In genomic region chr7:92874116-92874675, GRCm38 (mm10) we compare ENCODE assay signal across 8 mouse cellular contexts. TPM values are rescaled to one million over a fixed set of nuclear protein-coding genes. Genes with fewer than 3 reads are reported as not detected.
A peak's percentile ranks its signal among the peaks of the same experiment; 100 is the strongest.
DNase-seq lines count a peak whose midpoint lies in the region; ATAC-seq and TF ChIP-seq lines count a peak whose summit lies in the region.

TSS of gene Ddias (minus strand) at chr7:92874247.
TSS of gene Prcp (plus strand) at chr7:92874470.

- peak within 1 kb of the TSS; percentile 97 for H3K27ac ChIP-seq in embryonic facial prominence, embryonic 14.5 days (replicated peaks; ENCODE audit: low read depth, low read length)
- peak within 1 kb of the TSS; percentile 96 for H3K27ac ChIP-seq in limb, embryonic 14.5 days (replicated peaks; ENCODE audit: low read depth, low read length)
- H3K27ac ChIP-seq in midbrain, postnatal 0 days (ENCODE audit: low read depth, low read length), result peak within 1 kb of the TSS; percentile 94

- ATAC-seq in embryonic facial prominence, embryonic 14.5 days (ENCODE audit: low read depth), result peak; percentile 89
- ATAC-seq in limb, embryonic 14.5 days (ENCODE audit: low FRiP score, low read depth), result peak; percentile 89
- ATAC-seq in midbrain, postnatal 0 days (ENCODE audit: low FRiP score), result peak; percentile 92

- TF ChIP-seq CTCF in midbrain, postnatal 0 days (IDR thresholded peaks at IDR 0.05), result peak; percentile 94

- peak; percentile 88 for DNase-seq in 3T3-L1 (ENCODE audit: low read depth, low spot score)
- peak; percentile 89 for DNase-seq in adrenal gland, postnatal 4 days (ENCODE audit: low spot score in 2 of 2)
- DNase-seq in embryonic facial prominence, embryonic 14.5 days (ENCODE audit: low spot score), result peak; percentile 96
- peak; percentile 95 for DNase-seq in heart, adult 8-10 months (ENCODE audit: low spot score)
- DNase-seq in kidney, adult 9 months, result peak; percentile 94
- DNase-seq in limb, embryonic 14.5 days (ENCODE audit: low spot score), result peak; percentile 93
- DNase-seq in midbrain, postnatal 0 days (ENCODE audit: low spot score), result peak; percentile 96
- peak; percentile 91 to 94 for DNase-seq in spleen, postnatal 14 days (ENCODE audit: low spot score in 2 of 2)

- peak within 1 kb of the TSS; percentile 47 for H3K4me3 ChIP-seq in embryonic facial prominence, embryonic 14.5 days (ENCODE audit: low read depth, low read length)
- H3K4me3 ChIP-seq in limb, embryonic 14.5 days (replicated peaks; ENCODE audit: low read length), result peak within 1 kb of the TSS; percentile 66
- H3K4me3 ChIP-seq in midbrain, postnatal 0 days (ENCODE audit: low read depth, low read length), result peak within 1 kb of the TSS; percentile 49

- under 1% methylated on average over 48 of the region's 53 CpGs for WGBS in embryonic facial prominence, embryonic 14.5 days
- WGBS in limb, embryonic 14.5 days, result under 1% methylated on average over 53 of the region's 53 CpGs
- under 1% methylated on average over 53 of the region's 53 CpGs for WGBS in midbrain, postnatal 0 days

- H3K4me2 ChIP-seq in embryonic facial prominence, embryonic 14.5 days (ENCODE audit: low read depth, low read length), result peak within 1 kb of the TSS; percentile 69
- H3K4me2 ChIP-seq in limb, embryonic 14.5 days (replicated peaks; ENCODE audit: low read depth, low read length, severe bottlenecking), result peak within 1 kb of the TSS; percentile 71
- H3K4me2 ChIP-seq in midbrain, postnatal 0 days (ENCODE audit: low read depth, low read length, poor library complexity, severe bottlenecking), result peak within 1 kb of the TSS; percentile 80

- no peaks in the 10 kb centered on the region for H3K27me3 ChIP-seq in embryonic facial prominence, embryonic 14.5 days (replicated peaks; ENCODE audit: control insufficient read depth, insufficient read depth, low read length)
- no peaks in the 10 kb centered on the region for H3K27me3 ChIP-seq in limb, embryonic 14.5 days (ENCODE audit: control insufficient read depth, insufficient read depth, low read length)
- H3K27me3 ChIP-seq in midbrain, postnatal 0 days (ENCODE audit: insufficient read depth, low read length), result no peaks in the 10 kb centered on the region

- peak within 1 kb of the TSS; percentile 79 for H3K9ac ChIP-seq in embryonic facial prominence, embryonic 14.5 days (ENCODE audit: low read depth, low read length)
- peak within 1 kb of the TSS; percentile 71 for H3K9ac ChIP-seq in limb, embryonic 14.5 days (ENCODE audit: low read depth, low read length, severe bottlenecking)
- H3K9ac ChIP-seq in midbrain, postnatal 0 days (replicated peaks; ENCODE audit: low read length, poor library complexity, severe bottlenecking), result peak within 1 kb of the TSS; percentile 81

- peak; percentile 71; the same call in 1 of the 2 replicates for TF ChIP-seq POLR2A in limb, embryonic 14.5 days (IDR thresholded peaks at IDR 0.05; ENCODE audit: borderline replicate concordance, extremely low read depth, insufficient read depth, insufficient read length)

- H3K36me3 ChIP-seq in embryonic facial prominence, embryonic 14.5 days (ENCODE audit: control insufficient read depth, insufficient read depth, low read length), result no peaks in the 10 kb centered on the region
- H3K36me3 ChIP-seq in limb, embryonic 14.5 days (ENCODE audit: control insufficient read depth, insufficient read depth, low read length), result no peaks in the 10 kb centered on the region
- no peaks in the 10 kb centered on the region for H3K36me3 ChIP-seq in midbrain, postnatal 0 days (ENCODE audit: insufficient read depth, low read length)

- 0 out of 2 replicates have a peak, but pooled peaks cover 6% of the 10 kb centered on the region for H3K4me1 ChIP-seq in embryonic facial prominence, embryonic 14.5 days (ENCODE audit: control insufficient read depth, insufficient read depth, low read length)
- peaks cover 16% of the 10 kb centered on the region for H3K4me1 ChIP-seq in limb, embryonic 14.5 days (ENCODE audit: control insufficient read depth, insufficient read depth, low read length)
- H3K4me1 ChIP-seq in midbrain, postnatal 0 days (ENCODE audit: insufficient read depth, low read length), result 0 out of 2 replicates have a peak, but pooled peaks cover 4% of the 10 kb centered on the region

- H3K9me3 ChIP-seq in embryonic facial prominence, embryonic 14.5 days (ENCODE audit: control insufficient read depth, low read length), result no peaks in the 10 kb centered on the region
- no peaks in the 10 kb centered on the region for H3K9me3 ChIP-seq in limb, embryonic 14.5 days (ENCODE audit: control insufficient read depth, low read length)
- H3K9me3 ChIP-seq in midbrain, postnatal 0 days (ENCODE audit: low read length), result no peaks in the 10 kb centered on the region

RNA-seq across cellular contexts. Expression of gene Ddias, which starts in this region (rescaled TPM):
- total RNA-seq in adrenal gland, postnatal 4 days (2021), result 1 to 10 TPM; 4.9 to 5.1 TPM
- 10.5 and 10.9 TPM in 2 replicates for polyA plus RNA-seq in embryonic facial prominence, embryonic 14.5 days (2014; fragmentation: Nextera tagmentation; extraction: Ambion mirVana)
- under 1 TPM; 0.16 to 0.41 (median 0.33) TPM for total RNA-seq in heart, adult 8-10 months (2022)
- 3.1 and 4.4 TPM in 2 replicates for polyA plus RNA-seq in limb, embryonic 14.5 days (2012; rRNA removed)
- polyA plus RNA-seq in limb, embryonic 14.5 days (2014; fragmentation: Nextera tagmentation; extraction: Ambion mirVana), result 11.5 and 12.1 TPM in 2 replicates
- 3.4 and 3.7 TPM in 2 replicates for total RNA-seq in midbrain, postnatal 0 days (2014; rRNA removed)
- polyA plus RNA-seq in midbrain, postnatal 0 days (2015; fragmentation: Nextera tagmentation; extraction: Ambion mirVana), result 2.2 and 2.4 TPM in 2 replicates

RNA-seq across cellular contexts. Expression of gene Prcp, which starts in this region (rescaled TPM):
- total RNA-seq in adrenal gland, postnatal 4 days (2021), result 10 to 100 TPM; 20.2 to 22.8 TPM
- 30.6 and 32.2 TPM in 2 replicates for polyA plus RNA-seq in embryonic facial prominence, embryonic 14.5 days (2014; fragmentation: Nextera tagmentation; extraction: Ambion mirVana)
- 10 to 100 TPM in 2 of 4 experiments, 1 to 10 TPM in 2; 6.4 to 11.4 (median 9.2) TPM for total RNA-seq in heart, adult 8-10 months (2022)
- 26.6 and 27.0 TPM in 2 replicates for polyA plus RNA-seq in limb, embryonic 14.5 days (2012; rRNA removed)
- 26.3 and 28.6 TPM in 2 replicates for polyA plus RNA-seq in limb, embryonic 14.5 days (2014; fragmentation: Nextera tagmentation; extraction: Ambion mirVana)
- total RNA-seq in midbrain, postnatal 0 days (2014; rRNA removed), result 20.1 and 22.1 TPM in 2 replicates
- polyA plus RNA-seq in midbrain, postnatal 0 days (2015; fragmentation: Nextera tagmentation; extraction: Ambion mirVana), result 12.8 and 14.3 TPM in 2 replicates

Comparison
In these comparisons a context has a peak if more than half of its experiments do, and no peak if none do; other contexts are left out.
1. Peak in every context shown above with its lines: DNase-seq, ATAC-seq, H3K4me3 ChIP-seq and H3K27ac ChIP-seq.